Mouse (Mus musculus) ES-E14 (cell line): ENCODE measurements around the gene Chd5.

Source experiments
- CHD2 ChIP-seq: IDR thresholded peaks from 2 replicates; pipeline ENCODE4 v1.6.1; 2014; ENCODE audit warnings: mild to moderate bottlenecking, low read depth, low read length, inconsistent platforms
- HCFC1 ChIP-seq: IDR thresholded peaks from 2 replicates; pipeline ENCODE4 v1.6.1; 2012; ENCODE audit warnings: low read length, inconsistent platforms, borderline replicate concordance; ENCODE audit not compliant: insufficient read depth
- MAFK ChIP-seq: IDR thresholded peaks from 2 replicates; pipeline ENCODE4 v1.6.1; 2014; ENCODE audit warnings: mild to moderate bottlenecking, low read depth, low read length, inconsistent platforms; ENCODE audit not compliant: insufficient read depth
- ZC3H11A ChIP-seq: IDR thresholded peaks from 2 replicates; pipeline ENCODE4 v1.6.1; 2012; ENCODE audit warnings: low read depth, mild to moderate bottlenecking, inconsistent platforms, low read length, borderline replicate concordance
- ZNF384 ChIP-seq: IDR thresholded peaks from 2 replicates; pipeline ENCODE4 v1.6.1; 2012; ENCODE audit warnings: low read depth, low read length, inconsistent platforms

GRCm38 (mm10) chr4:152304685-152305084 lies 33.8 kb upstream of the Chd5 start:
- no peak for TF ChIP-seq HCFC1
- TF ChIP-seq ZNF384: no peak
- TF ChIP-seq ZC3H11A: no peak
- TF ChIP-seq CHD2: no peak
- no peak for TF ChIP-seq MAFK
